Mouse (Mus musculus): ENCODE measurements around the gene C130050O18Rik. TPM values are rescaled to one million over a fixed set of nuclear protein-coding genes. Genes with fewer than 3 reads are reported as not detected.

The C130050O18Rik gene
- polyA plus RNA-seq, 1 experiment from 2014 or later = 1.5 TPM

GRCm38 (mm10) chr5:139411665-139412314, 6.7 kb downstream of the C130050O18Rik start:
- no peaks in the 10 kb centered on the region for H3K27me3 ChIP-seq
- ATAC-seq (ENCODE audit: insufficient number of reproducible peaks, insufficient read depth, low FRiP score, low TSS enrichment, low read depth) = no peak
- H3K4me3 ChIP-seq (replicated peaks) = no peak overlapping the region
- WGBS = 80% methylated on average over 15 of the region's 15 CpGs
- H3K9ac ChIP-seq (replicated peaks) = no peak overlapping the region
- no peak overlapping the region for H3K4me2 ChIP-seq
- no peaks in the 10 kb centered on the region for H3K9me3 ChIP-seq
- peaks cover 3% of the 10 kb centered on the region; the same call in 1 of the 2 replicates for H3K36me3 ChIP-seq
- H3K4me1 ChIP-seq (replicated peaks) = peaks cover 29% of the 10 kb centered on the region
- H3K27ac ChIP-seq = no peak overlapping the region

- no peak overlapping the region for H3K4me3 ChIP-seq (replicated peaks)
- ATAC-seq (ENCODE audit: insufficient number of reproducible peaks, insufficient read depth, low FRiP score, low TSS enrichment, low read depth) = no peak
- no peak overlapping the region for H3K4me2 ChIP-seq
- H3K36me3 ChIP-seq = peaks cover 3% of the 10 kb centered on the region; the same call in 1 of the 2 replicates
- no peaks in the 10 kb centered on the region for H3K27me3 ChIP-seq
- 68% methylated on average over 4 of the region's 4 CpGs for WGBS
- H3K9me3 ChIP-seq = peaks cover 6% of the 10 kb centered on the region; the same call in 1 of the 2 replicates
- peaks cover 25% of the 10 kb centered on the region for H3K4me1 ChIP-seq (replicated peaks)
- H3K9ac ChIP-seq (replicated peaks) = no peak overlapping the region
- peak overlapping the region; percentile 42; the same call in 1 of the 2 replicates for H3K27ac ChIP-seq
Observed at GRCm38 (mm10) chr5:139413545-139413944, 8.5 kb downstream of the C130050O18Rik start.

DNA sequence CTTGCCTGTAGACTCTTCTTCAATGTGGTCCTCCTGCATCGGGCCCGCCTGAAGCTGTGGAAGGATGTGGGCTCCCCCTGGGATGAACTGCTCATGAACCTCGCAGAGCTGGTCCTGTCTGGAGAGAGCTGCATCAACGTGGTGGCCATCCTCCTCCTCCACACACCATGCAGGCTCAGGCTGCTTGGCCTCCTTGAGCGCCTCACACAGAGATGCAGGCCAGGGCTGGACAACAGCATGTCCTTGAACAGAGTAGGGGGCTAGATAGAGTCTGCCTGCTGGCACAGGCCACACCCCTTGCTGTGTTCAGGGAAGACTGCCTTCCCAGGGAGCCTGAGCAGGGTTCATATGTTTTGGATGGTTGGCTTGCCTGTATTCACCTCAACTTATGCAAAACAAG, 9.9 kb downstream of the C130050O18Rik start:
- Histone ChIP-seq H3K36me3 (peaks cover 3% of the 10 kb centered on the region; the same call in 1 of the 2 replicates), H3K4me1 (replicated peaks) (peaks cover 38% of the 10 kb centered on the region), H3K4me3 (replicated peaks) (no peak overlapping the region), H3K9me3 (peaks cover 6% of the 10 kb centered on the region; the same call in 1 of the 2 replicates), H3K27me3 (no peaks in the 10 kb centered on the region), H3K27ac (no peak overlapping the region), H3K4me2 (no peak overlapping the region), H3K9ac (replicated peaks) (no peak overlapping the region)
- ATAC-seq (ENCODE audit: insufficient number of reproducible peaks, insufficient read depth, low FRiP score, low TSS enrichment, low read depth) = no peak
- 89% methylated on average over 5 of the region's 5 CpGs for WGBS

GRCm38 (mm10) chr5:139416942-139417341, 11.9 kb downstream of the C130050O18Rik start:
- H3K9me3 ChIP-seq = peaks cover 6% of the 10 kb centered on the region; the same call in 1 of the 2 replicates
- no peak overlapping the region for H3K4me2 ChIP-seq
- no peak overlapping the region for H3K4me3 ChIP-seq (replicated peaks)
- no peak for ATAC-seq (ENCODE audit: insufficient number of reproducible peaks, insufficient read depth, low FRiP score, low TSS enrichment, low read depth)
- WGBS = 95% methylated on average over 4 of the region's 4 CpGs
- H3K27ac ChIP-seq = no peak overlapping the region
- peaks cover 40% of the 10 kb centered on the region for H3K4me1 ChIP-seq (replicated peaks)
- H3K36me3 ChIP-seq = peaks cover 3% of the 10 kb centered on the region; the same call in 1 of the 2 replicates
- no peaks in the 10 kb centered on the region for H3K27me3 ChIP-seq
- H3K9ac ChIP-seq (replicated peaks) = no peak overlapping the region

DNA sequence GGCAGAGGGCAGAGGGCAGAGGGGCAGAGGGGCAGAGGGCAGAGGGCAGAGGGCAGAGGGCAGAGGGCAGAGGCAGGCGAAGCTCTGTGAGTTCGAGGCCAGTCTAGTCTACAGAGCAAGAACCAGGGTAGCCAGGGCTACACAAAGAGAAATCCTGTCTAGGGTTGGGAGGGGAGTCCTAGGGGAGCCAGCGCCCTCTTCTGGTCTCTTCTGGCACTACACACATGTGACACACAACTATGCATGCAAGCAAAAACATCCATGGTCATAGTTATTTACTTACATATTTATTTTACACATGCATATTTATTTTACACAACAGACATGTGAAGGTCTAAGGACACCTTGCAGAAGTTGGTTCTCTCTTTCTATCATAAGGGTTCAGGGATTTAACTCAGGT, 12.4 kb downstream of the C130050O18Rik start:
- Histone ChIP-seq H3K9ac (replicated peaks) (no peak overlapping the region), H3K9me3 (peaks cover 6% of the 10 kb centered on the region; the same call in 1 of the 2 replicates), H3K27ac (no peak overlapping the region), H3K4me2 (no peak overlapping the region), H3K4me3 (replicated peaks) (no peak overlapping the region), H3K36me3 (peaks cover 3% of the 10 kb centered on the region; the same call in 1 of the 2 replicates), H3K4me1 (replicated peaks) (peaks cover 44% of the 10 kb centered on the region), H3K27me3 (no peaks in the 10 kb centered on the region)
- WGBS = 86% methylated on average over 3 of the region's 3 CpGs
- no peak for ATAC-seq (ENCODE audit: insufficient number of reproducible peaks, insufficient read depth, low FRiP score, low TSS enrichment, low read depth)

DNA sequence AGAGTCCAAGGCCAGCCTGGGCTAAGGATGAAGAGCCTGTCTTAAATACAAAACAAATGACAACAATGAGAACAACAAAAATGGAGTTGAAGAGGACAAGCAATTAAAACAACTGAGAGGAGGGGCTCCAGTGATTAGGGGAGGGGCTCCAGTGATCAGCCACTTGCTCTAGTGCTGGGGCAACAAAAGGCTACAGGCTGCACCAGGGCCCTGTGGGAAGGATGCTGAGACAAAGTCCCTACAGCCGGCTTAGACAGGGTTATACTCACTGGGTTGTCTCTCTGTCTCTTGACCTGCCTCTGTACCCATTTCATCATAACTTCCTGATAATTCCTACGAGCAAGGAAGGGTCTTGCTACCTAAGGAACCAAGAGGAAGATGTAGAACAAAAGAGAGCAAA, 13.0 kb downstream of the C130050O18Rik start:
- Histone ChIP-seq H3K9ac (replicated peaks) (no peak overlapping the region), H3K4me3 (replicated peaks) (no peak overlapping the region), H3K4me1 (replicated peaks) (peaks cover 46% of the 10 kb centered on the region), H3K4me2 (no peak overlapping the region), H3K36me3 (peaks cover 3% of the 10 kb centered on the region; the same call in 1 of the 2 replicates), H3K9me3 (peaks cover 6% of the 10 kb centered on the region; the same call in 1 of the 2 replicates), H3K27ac (peak overlapping the region; percentile 1; the same call in 1 of the 2 replicates), H3K27me3 (no peaks in the 10 kb centered on the region)
- WGBS = 59% methylated on average over 2 of the region's 2 CpGs
- ATAC-seq (ENCODE audit: insufficient number of reproducible peaks, insufficient read depth, low FRiP score, low TSS enrichment, low read depth) = no peak

DNA sequence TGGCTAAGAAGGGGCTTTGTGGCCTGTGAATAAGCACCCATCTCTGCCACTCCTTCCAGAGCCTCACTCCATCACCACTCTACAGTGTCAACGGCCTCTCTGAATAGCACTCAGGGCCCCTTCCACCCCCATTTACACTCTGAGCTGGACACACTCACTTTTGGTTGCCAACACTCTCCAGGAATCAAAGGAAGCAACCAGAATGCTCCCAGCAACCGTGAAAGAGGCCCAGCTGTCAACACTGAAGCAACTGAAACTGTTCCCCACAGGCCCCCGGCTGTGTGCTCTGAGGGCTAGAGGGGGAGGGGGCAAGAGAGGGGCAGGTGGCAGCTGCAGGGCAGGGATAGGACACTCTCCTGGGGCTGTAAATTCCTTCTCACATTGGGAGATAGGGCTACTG, 13.6 kb downstream of the C130050O18Rik start:
- Histone ChIP-seq H3K27ac (peak overlapping the region; percentile 1; the same call in 1 of the 2 replicates), H3K9ac (replicated peaks) (no peak overlapping the region), H3K4me1 (replicated peaks) (peaks cover 46% of the 10 kb centered on the region), H3K27me3 (no peaks in the 10 kb centered on the region), H3K9me3 (peaks cover 6% of the 10 kb centered on the region; the same call in 1 of the 2 replicates), H3K4me3 (replicated peaks) (no peak overlapping the region), H3K4me2 (no peak overlapping the region), H3K36me3 (peaks cover 3% of the 10 kb centered on the region; the same call in 1 of the 2 replicates)
- ATAC-seq (ENCODE audit: insufficient number of reproducible peaks, insufficient read depth, low FRiP score, low TSS enrichment, low read depth) = no peak
- WGBS = 17% methylated on average over 3 of the region's 3 CpGs

GRCm38 (mm10) chr5:139423026-139423865, 18.2 kb downstream of the C130050O18Rik start, which contains the start of gene Gper1:
TSS of gene Gper1 (plus strand) at chr5:139423151.
- H3K4me3 ChIP-seq (replicated peaks) = peak within 1 kb of the TSS; percentile 31
- H3K27ac ChIP-seq = 0 out of 2 replicates have a peak within 1 kb of the TSS, but pooled peaks have one; percentile 23
- ATAC-seq (ENCODE audit: insufficient number of reproducible peaks, insufficient read depth, low FRiP score, low TSS enrichment, low read depth) = no peak
- H3K36me3 ChIP-seq = 0 out of 2 replicates have a peak, but pooled peaks cover 11% of the 10 kb centered on the region
- no peaks in the 10 kb centered on the region for H3K27me3 ChIP-seq
- H3K9me3 ChIP-seq = no peaks in the 10 kb centered on the region
- H3K9ac ChIP-seq (replicated peaks) = peak within 1 kb of the TSS; percentile 50
- peak within 1 kb of the TSS; percentile 50 for H3K4me2 ChIP-seq
- peaks cover 49% of the 10 kb centered on the region for H3K4me1 ChIP-seq (replicated peaks)
- WGBS = 51% methylated on average over 21 of the region's 21 CpGs

DNA sequence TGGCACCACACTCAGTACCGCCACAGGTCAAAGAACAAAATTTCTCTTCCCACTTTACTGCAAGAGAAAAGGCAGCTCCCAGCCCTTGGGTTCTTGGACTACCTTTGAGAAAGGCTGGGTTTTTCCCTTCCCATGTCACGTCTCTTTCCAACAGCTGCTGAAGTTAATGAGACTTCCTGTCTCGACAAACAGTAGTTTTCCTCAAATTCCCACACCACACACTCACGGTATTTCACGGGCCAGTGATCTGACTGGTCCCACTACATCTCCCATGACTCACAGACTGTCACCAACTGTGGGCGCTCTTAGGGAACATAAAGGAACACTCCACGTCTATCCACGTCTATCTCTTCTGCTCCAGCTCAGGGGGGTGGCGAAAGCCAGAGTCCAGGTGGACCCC, 20.1 kb downstream of the C130050O18Rik start:
- Histone ChIP-seq H3K4me1 (replicated peaks) (peaks cover 43% of the 10 kb centered on the region), H3K9ac (replicated peaks) (no peak overlapping the region), H3K4me2 (no peak overlapping the region), H3K4me3 (replicated peaks) (no peak overlapping the region), H3K27me3 (no peaks in the 10 kb centered on the region), H3K27ac (0 out of 2 replicates have a peak overlapping the region, but pooled peaks have one; percentile 29), H3K36me3 (0 out of 2 replicates have a peak, but pooled peaks cover 11% of the 10 kb centered on the region), H3K9me3 (no peaks in the 10 kb centered on the region)
- ATAC-seq (ENCODE audit: insufficient number of reproducible peaks, insufficient read depth, low FRiP score, low TSS enrichment, low read depth) = no peak
- WGBS = 67% methylated on average over 9 of the region's 9 CpGs

GRCm38 (mm10) chr5:139427001-139427400, 21.9 kb downstream of the C130050O18Rik start:
- Histone ChIP-seq H3K27me3 (no peaks in the 10 kb centered on the region), H3K4me2 (no peak overlapping the region), H3K9ac (replicated peaks) (no peak overlapping the region), H3K4me1 (replicated peaks) (peaks cover 49% of the 10 kb centered on the region), H3K9me3 (no peaks in the 10 kb centered on the region), H3K4me3 (replicated peaks) (no peak overlapping the region), H3K27ac (no peak overlapping the region), H3K36me3 (0 out of 2 replicates have a peak, but pooled peaks cover 11% of the 10 kb centered on the region)
- ATAC-seq (ENCODE audit: insufficient number of reproducible peaks, insufficient read depth, low FRiP score, low TSS enrichment, low read depth) = no peak
- WGBS = 89% methylated on average over 9 of the region's 9 CpGs

DNA sequence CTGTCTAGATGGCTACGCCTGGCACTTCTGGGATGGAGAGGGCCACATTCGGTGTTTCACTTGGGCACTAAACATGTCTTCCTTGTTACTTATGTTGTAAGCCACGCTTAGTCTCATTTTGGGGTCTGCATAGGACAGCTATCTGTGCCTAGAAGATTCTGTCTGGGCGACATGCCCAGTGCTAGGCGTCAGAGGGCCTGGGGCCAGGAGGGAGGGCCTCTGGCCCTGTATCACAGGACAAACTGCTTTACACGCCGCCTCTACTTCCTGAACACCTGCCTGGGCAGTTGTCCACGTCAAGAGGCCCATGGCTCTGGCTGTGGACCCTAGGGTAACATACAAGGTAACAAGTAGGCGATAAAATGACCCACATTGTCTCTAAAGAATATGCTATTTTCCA, 22.9 kb downstream of the C130050O18Rik start:
- Histone ChIP-seq H3K27ac (no peak overlapping the region), H3K9ac (replicated peaks) (no peak overlapping the region), H3K9me3 (no peaks in the 10 kb centered on the region), H3K36me3 (0 out of 2 replicates have a peak, but pooled peaks cover 11% of the 10 kb centered on the region), H3K27me3 (no peaks in the 10 kb centered on the region), H3K4me2 (no peak overlapping the region), H3K4me1 (replicated peaks) (peaks cover 40% of the 10 kb centered on the region), H3K4me3 (replicated peaks) (no peak overlapping the region)
- no peak for ATAC-seq (ENCODE audit: insufficient number of reproducible peaks, insufficient read depth, low FRiP score, low TSS enrichment, low read depth)
- 79% methylated on average over 9 of the region's 9 CpGs for WGBS

Measured in limb, embryonic 12.5 days (tissue).